Mouse (Mus musculus) hindlimb bud, embryonic 11.5 days (tissue): ENCODE results near the gene Chrdl2.
A peak's percentile ranks its signal among the peaks of the same experiment; 100 is the strongest.

Experiments used
- DNase-seq: peaks from one replicate; pipeline ENCODE4 v3.0.0-alpha.2; 2012; ENCODE audit warnings: low read depth, low spot score; ENCODE audit errors: extremely low spot score

Chrdl2 gene

DNA sequence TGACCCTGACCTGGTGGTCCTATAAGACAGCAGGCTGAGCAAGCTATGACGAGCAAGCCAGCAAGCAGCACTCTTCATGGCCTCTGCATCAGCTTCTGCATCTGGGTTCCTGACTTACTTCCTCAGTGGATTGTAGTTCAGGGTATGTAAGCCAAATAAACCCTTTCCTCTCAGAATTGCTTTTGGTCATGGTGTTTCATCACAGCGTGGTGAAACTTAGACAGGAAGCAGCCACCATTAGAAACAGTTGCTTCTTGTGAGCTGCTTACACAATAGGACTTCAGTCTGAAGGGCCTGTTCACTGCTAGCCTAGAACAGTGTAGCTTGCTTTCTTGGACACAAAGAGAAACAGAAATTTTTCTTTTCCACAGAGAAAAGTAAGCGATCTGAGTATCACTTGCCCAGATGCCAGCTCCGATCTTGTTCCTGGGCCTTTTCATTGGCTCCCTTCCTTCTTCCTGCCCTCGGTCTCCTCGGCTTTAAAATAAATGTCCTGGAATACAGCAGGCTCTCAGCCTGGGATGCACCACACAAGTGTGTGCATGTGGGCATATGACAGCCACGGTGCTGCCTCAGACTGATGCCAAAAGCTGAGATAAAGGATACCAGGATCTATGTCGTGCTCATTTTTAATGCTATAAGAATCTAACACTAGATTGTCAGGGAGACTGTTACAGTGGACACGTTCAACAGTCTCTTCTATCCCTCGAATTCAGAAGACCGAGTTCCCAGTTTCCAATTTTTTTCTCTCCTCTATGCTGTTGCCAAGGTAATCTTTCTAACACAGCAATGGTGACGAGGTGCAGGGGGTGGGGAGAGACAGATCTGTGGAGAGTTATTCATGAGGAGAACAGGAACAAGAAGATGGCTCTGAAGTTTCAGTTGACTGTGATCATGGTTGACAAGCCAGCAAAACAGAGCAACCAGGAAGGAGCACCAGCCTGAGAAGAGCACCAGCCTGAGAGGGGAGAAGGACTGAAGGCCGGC, 23.4 kb upstream of the Chrdl2 start:
- no peak for DNase-seq

DNA sequence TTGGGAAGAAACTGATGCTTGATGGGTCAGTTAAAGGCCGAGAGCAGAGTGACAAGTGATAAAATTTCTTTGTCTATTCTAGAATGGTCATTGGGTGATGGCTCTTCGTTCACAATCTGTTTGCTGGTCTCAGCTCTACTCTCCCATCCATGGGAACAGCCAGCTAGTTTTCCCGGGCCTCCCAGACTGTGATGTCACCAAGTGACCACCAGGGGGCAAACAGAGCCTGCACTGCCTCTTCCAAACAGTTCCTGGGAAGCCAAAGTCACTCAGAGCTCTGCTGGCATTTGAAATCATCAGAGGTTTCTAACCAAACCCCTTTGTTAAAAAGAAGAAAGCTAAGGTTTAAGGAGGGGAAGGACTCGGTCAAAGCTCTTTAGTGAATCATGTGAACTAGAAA, 17.2 kb upstream of the Chrdl2 start:
- no peak for DNase-seq

DNA sequence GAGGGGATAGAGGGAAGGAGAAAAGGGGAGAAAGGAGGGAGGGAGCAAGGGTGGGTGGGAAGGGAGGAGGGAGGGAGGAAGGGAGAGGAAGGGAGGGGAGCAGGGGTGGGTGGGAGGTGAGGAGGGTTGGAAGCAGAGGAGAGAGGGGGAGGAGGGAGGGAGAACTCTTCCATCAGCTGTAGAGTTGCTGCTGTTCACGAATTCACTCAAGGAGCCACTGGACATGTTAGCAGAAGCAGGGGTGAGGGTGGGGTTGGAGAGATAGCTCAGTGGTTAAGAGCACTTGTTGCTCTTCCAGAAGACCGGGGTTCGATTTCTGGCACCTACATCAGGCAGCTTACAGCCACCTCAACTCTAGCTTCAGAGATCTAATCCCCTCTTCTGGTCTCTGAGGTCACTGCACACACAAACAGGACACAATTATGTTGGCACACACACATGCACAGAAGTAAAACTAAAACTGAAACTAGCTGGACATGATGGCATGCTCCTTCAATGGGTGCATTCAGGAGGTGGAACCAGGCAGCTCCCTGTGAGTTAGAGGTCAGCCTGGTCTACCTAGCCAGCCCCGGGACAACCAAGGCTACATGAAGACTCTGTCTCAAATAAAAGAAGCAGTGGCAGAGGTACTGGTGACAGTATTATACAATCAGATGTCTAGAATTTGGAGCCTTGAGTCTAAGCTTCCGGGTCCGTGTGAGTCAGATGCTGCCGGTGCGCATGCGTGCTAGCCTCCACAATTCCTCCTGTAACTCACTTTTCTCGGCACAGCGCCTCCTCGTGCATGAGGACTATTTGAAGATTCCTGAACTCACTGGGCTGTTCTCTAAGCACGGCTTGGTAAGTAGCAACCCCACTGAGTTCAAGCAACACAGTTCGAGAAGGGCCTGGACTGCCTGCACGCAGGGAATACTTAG, 15.9 kb upstream of the Chrdl2 start:
- DNase-seq: no peak

- DNase-seq: no peak
Observed at GRCm38 (mm10) chr7:99990990-99991707, 14.8 kb upstream of the Chrdl2 start.

- DNase-seq: no peak
Observed at GRCm38 (mm10) chr7:99993159-99993558, 12.8 kb upstream of the Chrdl2 start.

GRCm38 (mm10) chr7:99995186-99995585, 10.8 kb upstream of the Chrdl2 start:
- DNase-seq: no peak

- no peak for DNase-seq
Observed at GRCm38 (mm10) chr7:99998668-99999067, 7.3 kb upstream of the Chrdl2 start.

- DNase-seq: no peak
Observed at GRCm38 (mm10) chr7:100003781-100004180, 2.2 kb upstream of the Chrdl2 start.

GRCm38 (mm10) chr7:100006411-100006810, 439 bp downstream of the Chrdl2 start:
- no peak for DNase-seq

- no peak for DNase-seq
Observed at GRCm38 (mm10) chr7:100008765-100009164, 2.8 kb downstream of the Chrdl2 start.

- DNase-seq: peak; percentile 52
Observed at GRCm38 (mm10) chr7:100009640-100010039, 3.7 kb downstream of the Chrdl2 start.

DNA sequence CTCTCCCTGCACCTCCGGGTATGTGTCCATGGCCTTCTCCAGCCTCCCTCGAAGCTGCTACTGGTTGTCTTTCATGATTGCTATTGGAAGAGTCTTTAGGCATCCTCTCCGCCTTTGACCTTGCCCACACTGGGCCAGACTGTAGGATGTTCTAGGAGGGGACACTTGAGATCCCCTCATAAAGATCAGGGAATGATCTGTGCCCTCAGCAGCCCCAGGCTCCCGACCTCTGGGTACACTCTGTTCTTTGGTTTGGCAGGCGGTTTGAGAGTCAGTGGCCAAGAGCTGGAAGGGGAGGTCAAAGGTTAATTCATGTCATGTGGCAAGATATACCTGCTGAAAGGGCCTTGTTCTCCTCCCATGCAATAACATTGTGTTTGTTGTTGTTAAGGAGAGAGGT, 4.7 kb downstream of the Chrdl2 start:
- DNase-seq: no peak

GRCm38 (mm10) chr7:100012085-100012484, 6.1 kb downstream of the Chrdl2 start:
- DNase-seq: no peak

DNA sequence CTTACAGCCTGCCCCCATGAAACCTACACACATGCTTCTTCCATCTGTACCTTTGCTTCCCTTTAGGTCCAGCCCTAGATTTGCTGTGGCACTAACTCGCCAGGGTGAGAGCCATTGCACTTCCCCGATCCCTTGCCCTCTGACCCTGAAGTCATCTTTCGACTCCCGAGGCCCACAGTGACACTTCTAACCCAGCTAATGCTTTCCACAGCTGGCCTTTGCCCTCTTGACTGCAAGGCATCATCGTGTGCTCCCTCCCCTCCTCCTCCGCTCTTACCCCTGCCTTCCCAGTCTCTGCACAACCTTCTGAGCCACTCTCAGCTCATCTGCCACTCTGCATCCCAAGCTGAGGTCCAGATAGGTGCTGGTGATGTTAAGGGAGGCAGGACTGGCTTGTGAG, 6.5 kb downstream of the Chrdl2 start:
- no peak for DNase-seq

DNA sequence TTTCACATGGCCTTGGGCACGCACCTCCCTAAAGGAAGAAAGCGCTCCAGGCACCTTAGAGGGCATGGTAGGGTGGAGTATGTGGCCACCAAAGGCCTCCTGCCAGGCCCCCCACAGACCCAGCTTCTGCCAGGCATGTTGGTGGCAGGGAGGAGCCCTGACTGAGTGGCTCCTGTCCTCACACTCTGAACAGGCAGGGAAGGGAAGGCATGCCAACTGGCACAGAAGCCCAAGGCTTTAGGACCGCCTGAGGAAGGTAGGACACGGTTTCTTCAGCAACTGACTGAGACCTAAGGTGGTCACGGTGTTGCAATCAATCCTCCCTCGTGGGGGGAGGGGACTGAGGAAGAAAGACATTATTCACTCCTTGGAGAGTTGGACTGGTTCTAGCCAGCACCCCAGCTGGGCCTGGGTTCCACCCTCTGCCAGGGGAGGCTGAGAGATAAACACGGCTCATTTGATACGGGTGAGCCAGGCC, 8.2 kb downstream of the Chrdl2 start:
- DNase-seq: no peak

DNA sequence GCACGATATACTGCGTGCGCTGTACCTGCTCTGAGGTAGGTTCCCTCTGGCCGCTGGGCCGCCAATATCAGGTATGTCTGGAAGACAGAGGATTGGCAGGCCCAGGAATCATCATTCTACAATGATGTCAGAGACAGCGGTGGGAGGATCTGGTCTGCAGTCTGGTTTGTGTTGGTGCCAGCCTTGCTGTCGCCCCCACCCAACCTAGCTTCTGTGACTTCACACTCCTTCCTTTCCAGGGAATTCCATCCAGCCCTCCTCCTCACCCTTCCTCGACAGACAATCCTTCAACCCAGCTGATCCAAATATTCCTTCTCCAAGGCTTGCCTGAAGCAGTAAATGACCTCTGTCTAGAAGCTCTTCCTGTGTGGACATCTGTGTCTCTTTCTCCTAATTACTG, 11.1 kb downstream of the Chrdl2 start:
- DNase-seq: no peak

DNA sequence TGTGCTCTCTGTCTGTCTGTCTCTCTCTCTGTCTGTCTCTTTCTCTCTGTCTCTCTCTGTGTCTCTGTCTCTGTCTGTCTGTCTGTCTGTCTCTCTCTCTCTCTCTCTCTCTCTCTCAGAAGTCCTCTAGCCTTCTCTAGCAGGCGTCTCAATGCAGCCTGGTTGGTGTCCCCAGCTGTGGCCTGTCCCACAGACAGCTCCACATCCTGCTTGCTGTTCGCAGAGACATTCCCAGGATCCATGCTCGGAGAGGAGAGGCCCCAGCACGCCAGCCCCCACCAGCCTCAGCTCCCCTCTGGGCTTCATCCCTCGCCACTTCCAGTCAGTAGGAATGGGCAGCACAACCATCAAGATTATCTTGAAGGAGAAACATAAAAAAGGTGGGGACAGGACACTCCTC, 21.4 kb downstream of the Chrdl2 start:
- no peak for DNase-seq

- no peak for DNase-seq
Observed at GRCm38 (mm10) chr7:100029307-100029706, 23.3 kb downstream of the Chrdl2 start.

GRCm38 (mm10) chr7:100030996-100031749, 25.2 kb downstream of the Chrdl2 start:
- DNase-seq: no peak

DNA sequence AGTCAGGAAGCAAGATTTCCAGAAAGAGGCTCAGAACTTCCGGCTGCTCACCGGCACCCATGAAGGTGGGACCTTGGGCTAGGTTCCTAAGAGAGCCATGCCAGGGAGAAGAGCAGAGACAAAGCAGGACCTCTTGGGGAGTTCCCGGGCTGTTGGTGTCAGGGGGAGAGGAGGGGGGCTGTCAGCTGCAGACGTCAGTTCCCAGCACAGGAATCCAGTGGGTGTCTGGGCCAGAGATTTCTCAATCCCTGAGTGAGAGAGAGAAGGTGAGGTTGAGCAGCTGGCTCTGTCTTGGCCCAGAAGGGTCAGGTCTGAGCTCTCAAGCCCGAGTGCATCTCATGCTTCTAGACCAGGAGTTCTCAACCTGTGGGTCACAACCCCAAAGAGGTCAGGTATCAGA, 27.7 kb downstream of the Chrdl2 start:
- DNase-seq: no peak
